Mouse (Mus musculus) cerebellum, adult 11-12 months (tissue): ENCODE data around the gene Mapt.
"Not testable (repeated sequence)": the region's sequence is repeated elsewhere in the genome, so short reads cannot be mapped to it uniquely, and the experiment has no call there.

ENCODE experiments used
- DNase-seq: peaks from one replicate; pipeline ENCODE4 v3.0.0; 2022

Gene Mapt

GRCm38 (mm10) chr11:104233574-104234206 is 2.5 kb downstream of the Mapt start:
- peak; percentile 60 for DNase-seq

GRCm38 (mm10) chr11:104234680-104235079 is 3.5 kb downstream of the Mapt start:
- DNase-seq, result no peak

GRCm38 (mm10) chr11:104235881-104236280 is 4.7 kb downstream of the Mapt start:
- DNase-seq, result no peak

DNA sequence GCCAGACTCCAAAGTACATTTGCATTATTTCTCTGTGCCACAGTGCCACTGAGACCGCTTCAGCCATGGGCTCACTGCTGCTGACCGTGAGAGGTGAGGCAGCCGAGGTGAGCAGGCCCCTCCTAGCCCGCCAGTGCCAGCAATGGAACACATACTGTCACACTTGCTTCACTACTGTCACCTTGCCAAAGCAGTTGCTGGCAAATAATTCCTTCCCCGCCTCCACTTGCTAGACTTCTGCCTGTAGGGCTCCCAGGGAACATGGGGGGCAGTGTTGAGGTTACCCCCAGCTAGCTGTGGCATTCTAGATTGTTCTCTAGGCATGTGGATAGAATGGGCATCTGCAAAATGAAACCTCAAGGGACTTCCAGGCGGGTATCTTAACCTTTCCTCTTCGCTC is 6.0 kb downstream of the Mapt start:
- DNase-seq, result peak; percentile 92

DNA sequence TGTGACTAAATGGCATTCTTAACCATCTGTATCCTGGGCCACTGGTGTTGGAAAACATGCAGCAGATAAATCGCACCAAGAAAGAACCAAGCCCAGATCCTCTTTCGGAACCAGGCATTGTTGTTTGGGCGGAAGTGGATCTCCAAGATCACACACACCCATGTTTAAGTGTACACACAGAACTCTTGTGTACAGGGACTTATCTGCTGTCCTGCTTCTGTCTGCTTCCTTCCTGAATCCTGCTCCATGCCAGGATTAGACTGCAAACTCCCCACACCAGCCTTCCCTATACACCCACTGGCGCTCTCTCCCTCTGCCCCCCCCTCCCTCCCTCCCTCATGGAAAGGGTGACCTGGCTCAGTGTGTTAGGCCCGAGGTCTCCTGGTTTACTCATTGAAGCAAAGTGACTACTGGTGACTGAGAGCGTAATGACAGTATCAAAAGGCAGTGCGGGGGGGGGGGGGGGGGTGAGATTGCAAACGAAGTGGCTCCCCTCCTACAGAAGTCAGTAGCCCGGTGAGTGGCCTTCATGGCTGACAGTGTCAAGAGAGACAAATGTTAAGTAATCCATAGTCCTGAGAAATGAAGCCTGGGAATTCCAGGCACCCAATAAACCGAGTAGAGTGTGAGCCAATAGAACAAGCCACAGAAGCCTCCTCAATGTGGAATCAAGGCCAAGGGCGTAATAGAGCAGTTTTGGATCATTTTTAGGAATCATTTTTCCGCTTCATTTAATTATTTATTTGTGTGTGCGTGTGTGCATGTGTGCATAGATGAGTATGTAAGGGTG is 7.0 kb downstream of the Mapt start:
- no peak for DNase-seq

- not testable (repeated sequence) for DNase-seq
Observed at GRCm38 (mm10) chr11:104245478-104245877, 14.3 kb downstream of the Mapt start.

DNA sequence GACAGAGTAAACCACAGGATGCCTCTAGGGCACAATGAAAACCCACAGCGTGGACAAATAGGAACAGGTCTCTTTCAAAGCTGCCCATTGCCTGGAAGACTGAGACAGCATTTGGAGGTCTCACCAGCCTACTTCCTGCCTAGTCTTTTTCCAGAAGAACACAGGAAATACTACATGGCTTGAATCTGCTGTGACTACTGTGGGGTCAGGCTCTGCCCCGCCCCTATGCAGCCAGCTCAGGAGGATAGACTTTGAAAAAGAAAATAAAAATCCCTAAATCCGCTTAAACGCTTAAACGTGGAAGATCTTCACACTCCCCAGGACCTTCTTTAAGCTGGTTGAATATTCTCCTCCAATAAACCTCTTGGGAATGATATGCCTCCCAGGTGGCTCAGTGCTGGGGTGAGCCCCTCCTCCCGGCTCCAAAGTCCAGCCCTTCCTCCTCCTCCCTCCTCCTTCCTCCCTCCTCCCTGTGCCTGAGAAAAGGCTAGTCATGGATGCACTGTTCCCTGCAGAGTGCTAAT is 15.0 kb downstream of the Mapt start:
- DNase-seq, result no peak

GRCm38 (mm10) chr11:104247141-104247717 is 16.0 kb downstream of the Mapt start:
- no peak for DNase-seq

DNA sequence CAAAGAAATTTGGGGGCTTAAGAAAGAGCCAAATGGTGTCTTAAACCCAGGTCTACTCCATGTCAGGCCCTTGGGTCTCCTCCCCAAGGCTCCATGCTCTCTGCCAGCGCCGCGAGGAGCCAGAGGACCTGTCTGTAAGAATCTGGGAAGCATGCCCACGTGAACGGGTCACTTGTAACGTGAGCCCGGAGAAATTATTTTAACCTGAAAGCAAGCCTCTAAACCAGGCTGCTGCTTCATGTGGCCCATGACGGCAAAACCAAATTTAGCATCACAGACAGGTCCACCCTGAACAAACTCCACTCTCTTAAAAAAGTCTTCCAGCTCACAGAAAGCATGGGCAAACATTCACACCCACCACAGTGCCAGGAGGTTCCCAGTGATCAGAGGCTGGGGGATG is 18.2 kb downstream of the Mapt start:
- DNase-seq, result no peak

DNA sequence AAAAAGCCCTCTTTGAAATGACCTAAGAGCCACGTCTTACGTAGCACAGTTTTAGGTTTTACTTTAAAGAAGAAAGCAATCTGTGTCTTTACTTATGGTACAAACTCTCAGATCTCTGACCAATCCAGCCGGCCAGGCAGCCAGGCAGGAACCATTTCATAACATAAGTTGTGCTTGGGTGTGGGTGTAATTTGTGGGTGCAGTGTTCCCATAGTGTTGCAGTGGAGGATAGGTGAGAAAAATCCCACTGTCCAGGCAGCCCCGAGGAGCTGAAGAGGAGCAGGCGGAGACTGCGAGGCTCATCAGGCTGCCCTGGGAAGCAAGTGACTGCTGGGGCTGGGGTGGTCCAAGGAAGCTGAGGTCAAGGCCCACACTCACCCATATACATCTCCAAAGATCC is 19.9 kb downstream of the Mapt start:
- no peak for DNase-seq

- DNase-seq, result no peak
Observed at GRCm38 (mm10) chr11:104252094-104252493, 20.9 kb downstream of the Mapt start.

GRCm38 (mm10) chr11:104254408-104255039 is 23.3 kb downstream of the Mapt start:
- peak; percentile 84 for DNase-seq

DNA sequence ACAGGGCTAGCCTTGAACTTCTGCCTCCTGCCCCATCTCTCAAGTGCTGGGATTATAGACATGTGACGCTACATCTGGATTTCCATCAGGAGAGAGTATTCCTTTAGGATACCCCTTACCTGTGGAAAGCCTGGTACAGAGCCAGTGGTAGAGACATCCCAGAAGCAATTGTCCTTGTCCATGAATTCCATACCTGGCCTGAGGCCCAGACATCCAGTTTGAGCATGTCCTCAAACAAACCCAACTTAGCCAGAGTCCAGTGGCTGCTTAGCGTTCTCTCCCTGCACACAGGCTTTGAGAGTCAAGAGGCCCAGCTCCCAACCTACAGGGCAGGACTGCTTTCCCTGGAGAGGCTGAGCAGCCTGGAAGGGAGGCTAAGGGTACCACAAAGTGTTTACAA is 25.0 kb downstream of the Mapt start:
- no peak for DNase-seq

DNA sequence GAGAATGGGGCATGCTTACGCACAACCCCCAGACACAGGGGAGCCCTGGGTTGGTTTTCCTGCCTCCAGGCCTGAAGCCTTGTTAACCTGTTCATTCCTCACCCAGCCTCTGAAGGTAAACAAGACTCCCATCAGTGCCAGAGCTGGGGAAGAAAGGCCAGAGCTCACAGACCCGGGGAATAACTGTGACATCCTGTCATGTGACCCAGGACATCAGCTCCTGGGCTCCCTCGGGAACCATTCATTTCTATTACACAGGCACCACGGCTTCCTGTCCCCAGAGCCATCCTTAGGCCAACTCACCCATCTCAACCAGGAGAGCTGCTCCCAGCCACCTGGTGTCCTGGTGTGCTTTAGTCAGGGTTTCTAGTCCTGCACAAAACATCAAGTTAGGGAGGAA is 27.8 kb downstream of the Mapt start:
- DNase-seq, result no peak

DNA sequence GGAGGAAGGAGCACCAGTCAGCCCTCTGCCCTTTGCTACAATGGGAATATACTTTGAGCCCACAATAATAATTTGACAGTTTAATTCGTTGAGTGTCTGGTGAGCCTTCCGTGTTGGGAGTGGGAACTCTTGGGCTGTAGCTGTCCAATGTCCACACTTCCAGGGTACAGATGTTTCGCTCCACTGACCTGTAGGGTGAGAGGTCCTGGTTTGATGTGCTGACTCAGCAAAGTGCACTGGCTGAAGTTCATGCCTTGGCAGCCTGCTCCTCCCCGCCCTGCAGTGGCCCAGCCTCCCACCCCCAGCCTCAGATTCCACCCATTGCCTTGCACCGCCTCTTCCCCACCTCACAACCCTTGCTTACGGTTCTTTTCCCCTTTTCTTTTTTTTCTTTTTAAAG is 33.5 kb downstream of the Mapt start:
- DNase-seq, result no peak

DNA sequence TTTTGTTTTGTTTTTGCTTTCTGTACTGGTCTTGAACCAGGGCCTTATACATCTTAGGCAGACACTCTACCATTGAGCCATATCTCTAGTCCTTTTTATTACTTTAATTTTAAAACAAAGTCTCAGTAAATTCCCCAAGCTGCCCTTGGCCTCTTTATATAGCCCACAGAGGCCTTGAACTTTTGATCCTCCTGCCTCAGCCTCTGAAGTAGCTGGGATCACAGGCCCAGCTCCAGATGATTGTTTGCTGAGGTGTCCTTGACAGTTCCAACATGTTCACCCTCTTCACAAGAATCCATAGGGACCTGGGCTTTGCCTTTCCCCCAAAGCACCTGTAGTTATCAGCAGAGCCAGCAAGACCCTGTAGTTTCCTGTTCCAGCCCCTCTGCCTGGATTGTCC is 34.5 kb downstream of the Mapt start:
- no peak for DNase-seq

- no peak for DNase-seq
Observed at GRCm38 (mm10) chr11:104267380-104267779, 36.2 kb downstream of the Mapt start.

DNA sequence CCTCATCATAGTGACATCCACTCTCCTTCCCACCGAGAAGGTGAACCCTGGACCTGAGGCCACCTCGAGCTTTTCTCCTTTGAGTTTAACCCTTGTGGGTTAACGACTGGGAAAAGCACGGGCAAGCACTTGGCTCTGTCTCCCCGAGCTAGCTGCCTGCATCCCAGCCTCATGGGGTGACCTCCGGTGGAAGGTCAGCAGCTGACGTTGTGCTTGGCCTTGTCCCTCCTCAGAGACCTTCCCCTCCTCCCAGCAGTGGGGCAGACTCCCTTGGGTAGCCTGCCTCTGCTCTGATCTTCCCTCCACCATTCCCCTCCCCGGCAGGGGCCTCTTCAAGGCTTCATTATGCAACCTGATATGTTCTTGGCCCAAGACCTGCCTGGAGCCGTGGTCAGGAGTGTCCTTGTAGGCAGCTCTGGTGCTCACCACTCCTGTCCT is 38.2 kb downstream of the Mapt start:
- DNase-seq, result peak; percentile 55

- peak; percentile 38 for DNase-seq
Observed at GRCm38 (mm10) chr11:104270452-104270851, 39.3 kb downstream of the Mapt start.

DNA sequence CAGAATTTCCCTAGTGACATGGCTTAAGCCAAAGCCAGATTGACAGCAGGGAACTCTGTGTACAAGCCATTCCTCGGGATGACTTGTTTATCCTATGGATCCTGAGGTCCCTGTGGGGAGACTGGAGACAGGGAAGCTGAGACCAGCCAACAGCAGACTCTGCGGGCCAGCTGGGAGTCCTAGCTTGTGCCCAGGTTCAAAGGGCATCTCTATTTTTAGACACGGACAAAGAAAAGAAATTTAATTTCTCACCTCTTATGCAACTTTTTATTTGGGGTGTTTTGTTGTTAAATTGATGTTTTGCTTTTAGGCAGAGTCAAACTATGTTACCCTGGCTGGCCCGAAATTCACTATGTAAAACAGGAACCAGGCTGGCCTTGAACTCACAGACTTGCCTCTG is 39.7 kb downstream of the Mapt start:
- no peak for DNase-seq

DNA sequence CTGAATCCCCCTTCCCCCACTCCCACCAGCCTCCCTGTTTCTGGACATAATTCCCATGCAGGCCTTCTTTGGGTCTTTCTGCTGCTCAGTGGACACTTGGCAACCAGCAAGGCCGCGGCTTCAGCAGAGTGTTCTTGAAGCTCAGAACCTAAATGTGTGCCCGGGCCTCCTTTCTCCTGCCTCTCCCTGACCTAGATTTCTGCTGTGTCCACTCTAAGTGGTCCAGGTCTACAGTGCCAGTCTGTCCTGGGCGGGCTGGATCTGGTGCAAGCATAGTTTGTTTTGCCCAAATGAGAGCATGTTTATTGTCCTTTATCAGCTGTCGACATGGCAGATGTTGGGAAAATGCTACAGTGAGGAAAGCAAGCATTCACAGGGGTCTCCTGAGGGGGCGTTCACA is 40.7 kb downstream of the Mapt start:
- peak; percentile 87 for DNase-seq

DNA sequence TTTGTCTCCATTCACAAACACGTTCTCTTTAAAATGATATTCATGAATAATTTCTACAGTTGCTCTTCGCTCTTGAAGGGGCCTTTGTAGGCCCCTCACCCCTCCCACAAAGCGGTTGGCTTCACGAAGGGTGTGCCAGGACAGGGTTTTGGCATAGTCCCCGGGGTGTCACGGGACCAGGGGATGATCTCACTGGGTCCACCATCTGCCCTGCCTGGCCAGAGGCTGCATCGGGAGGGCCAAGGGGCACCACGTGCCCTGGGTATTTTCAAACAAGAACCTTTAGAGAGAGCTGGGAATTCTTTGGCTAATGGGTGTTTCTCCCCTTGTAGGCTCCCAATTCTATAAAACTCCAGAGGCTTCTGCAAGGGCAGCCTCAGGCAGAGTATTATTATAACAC is 41.2 kb downstream of the Mapt start:
- peak; percentile 94 for DNase-seq

DNA sequence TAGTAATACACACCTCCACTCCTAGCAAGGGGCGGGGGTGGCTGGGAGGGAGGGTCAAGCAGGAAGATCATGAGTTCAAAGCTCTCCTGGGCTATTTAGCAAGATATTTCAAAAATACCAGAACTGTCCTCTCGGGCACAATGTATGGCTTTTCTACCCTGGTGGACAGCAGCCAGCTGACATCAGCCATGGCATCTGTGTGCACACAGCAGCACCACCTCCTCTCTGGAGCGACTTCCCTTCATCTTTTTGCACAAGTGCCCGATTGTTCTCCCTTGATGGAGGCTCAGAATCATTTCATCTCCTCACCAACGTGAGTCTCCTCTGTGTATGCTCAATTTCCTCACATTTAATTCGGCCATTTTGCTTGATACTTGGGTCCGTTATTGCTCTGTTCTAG is 44.6 kb downstream of the Mapt start:
- peak; percentile 47 for DNase-seq

DNA sequence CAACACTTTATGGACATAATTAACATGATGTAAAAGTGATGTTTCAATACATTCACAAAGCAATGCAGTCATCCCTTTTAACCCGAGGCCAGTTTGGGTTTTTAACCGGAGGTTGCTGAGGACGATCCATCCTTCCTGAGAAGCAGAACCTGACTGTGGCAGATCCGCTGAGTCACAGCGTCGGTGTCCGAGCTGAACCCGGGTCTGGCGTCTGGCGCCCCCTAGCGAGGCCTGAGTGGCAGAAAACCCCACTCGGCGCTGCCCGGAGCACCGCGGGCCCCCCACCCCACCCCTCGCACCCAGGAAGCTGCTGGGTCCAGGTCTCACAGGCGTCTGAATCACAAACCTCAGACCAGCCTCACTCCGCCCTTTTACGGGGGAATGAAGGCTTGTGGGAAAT is 47.0 kb downstream of the Mapt start:
- peak; percentile 72 for DNase-seq
